In the genomic region with DNA sequence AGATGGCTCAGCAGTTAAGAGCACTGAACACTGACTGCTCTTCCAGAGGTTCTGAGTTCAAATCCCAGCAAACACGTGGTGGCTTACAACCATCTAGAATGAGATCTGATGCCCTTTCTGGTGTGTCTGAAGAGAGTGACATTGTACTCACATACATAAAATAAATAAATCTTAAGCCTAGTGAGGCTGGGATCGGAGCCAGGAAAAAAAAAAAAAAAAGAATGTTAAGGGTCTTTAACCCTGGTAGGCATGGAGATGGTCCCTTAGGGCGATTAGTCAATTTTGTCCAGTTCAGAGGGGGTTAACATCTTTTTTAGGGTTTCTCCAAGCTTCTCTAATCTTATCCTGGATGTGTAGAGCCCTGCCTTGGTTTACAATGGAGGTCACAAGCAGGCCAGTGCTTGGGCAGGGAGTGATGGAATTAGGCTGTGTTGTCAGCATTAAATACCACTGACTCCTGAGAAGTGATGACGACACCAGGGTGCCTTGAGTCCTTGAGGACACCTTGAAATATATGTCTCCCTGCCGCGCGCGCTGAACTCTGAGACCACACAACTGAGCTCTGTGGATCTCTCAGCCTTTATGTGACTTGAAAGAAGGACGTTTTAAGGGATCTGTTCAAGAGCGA, we compare ENCODE assay signal across 17 mouse cellular contexts.
DNase-seq lines count a peak whose midpoint lies in the region; ATAC-seq and TF ChIP-seq lines count a peak whose summit lies in the region.
"Had no signal": no experiment of that assay in that cellular context is flagged by ENCODE, and none has a peak within 500 bp of the region (broad histone marks: within the 10 kb centered on the region; RNA-seq: fewer than 3 reads in every experiment).

No protein-coding gene starts in this region.

- WGBS in heart, embryonic 11.5 days (ENCODE audit: insufficient replicate concordance) = 17% methylated on average over 10 of the region's 10 CpGs
- 31% methylated on average over 10 of the region's 10 CpGs for WGBS in kidney, embryonic 14.5 days
- WGBS in limb, embryonic 10.5 days = 29% methylated on average over 10 of the region's 10 CpGs

- peaks cover 26% of the 10 kb centered on the region for H3K4me1 ChIP-seq in heart, embryonic 11.5 days (ENCODE audit: control insufficient read depth, insufficient read depth, low read length)
- H3K4me1 ChIP-seq in kidney, embryonic 14.5 days (ENCODE audit: control insufficient read depth, insufficient read depth, low read length) = peaks cover 12% of the 10 kb centered on the region
- H3K4me1 ChIP-seq in E14TG2a.4 (replicated peaks; ENCODE audit: low read depth, low read length) = peaks cover 85% of the 10 kb centered on the region
- peaks cover 36% of the 10 kb centered on the region for H3K4me1 ChIP-seq in limb, embryonic 10.5 days

- no peak for TF ChIP-seq CTCF in E14TG2a.4 (conservative IDR thresholded peaks at IDR 0.05; ENCODE audit: low read length)

- ATAC-seq in heart, embryonic 11.5 days (replicated peaks; ENCODE audit: insufficient number of reproducible peaks, low FRiP score, low TSS enrichment) = 0 out of 2 replicates have a peak, but pooled peaks have one; percentile 32
- ATAC-seq in kidney, embryonic 14.5 days (ENCODE audit: low FRiP score, low TSS enrichment) = 0 out of 2 replicates have a peak, but pooled peaks have one; percentile 56
- ATAC-seq in activated CD4-positive, CD25-positive, alpha-beta regulatory T cell, adult 4 months = no peak
- ATAC-seq: forebrain, postnatal 0 days had no signal

- H3K4me2 ChIP-seq in heart, embryonic 11.5 days = peak overlapping the region; percentile 56
- no peak overlapping the region for H3K4me2 ChIP-seq in kidney, embryonic 14.5 days (replicated peaks; ENCODE audit: low read depth, low read length)

- H3K27me3 ChIP-seq in heart, embryonic 11.5 days (ENCODE audit: control insufficient read depth, insufficient read depth, low read length) = no peaks in the 10 kb centered on the region
- no peaks in the 10 kb centered on the region for H3K27me3 ChIP-seq in kidney, embryonic 14.5 days (ENCODE audit: control insufficient read depth, insufficient read depth, low read length)
- H3K27me3 ChIP-seq in E14TG2a.4 (ENCODE audit: insufficient read depth, low read length) = no peaks in the 10 kb centered on the region
- H3K27me3 ChIP-seq in limb, embryonic 10.5 days (ENCODE audit: low read depth, poor library complexity, severe bottlenecking) = no peaks in the 10 kb centered on the region

- H3K27ac ChIP-seq in heart, embryonic 11.5 days (ENCODE audit: low read depth, low read length) = peak overlapping the region; percentile 68
- no peak overlapping the region for H3K27ac ChIP-seq in kidney, embryonic 14.5 days (ENCODE audit: low read depth, low read length)
- peak overlapping the region; percentile 10; the same call in 1 of the 2 replicates for H3K27ac ChIP-seq in limb, embryonic 10.5 days

- no peak for DNase-seq in heart, adult 18-20 months
- no peak for DNase-seq in kidney, postnatal 14 days
- no peak for DNase-seq in limb, embryonic 10.5 days (ENCODE audit: low spot score)
- DNase-seq in adrenal gland, adult 2 months = no peak
- DNase-seq: cerebellum, postnatal 14 days; forebrain, postnatal 0 days; kidney, postnatal 36 days; lung, adult 18-20 months; right cerebral cortex, adult 18-20 months had no signal

- H3K4me3 ChIP-seq in heart, embryonic 11.5 days (ENCODE audit: low read depth, low read length) = no peak overlapping the region
- H3K4me3 ChIP-seq in kidney, embryonic 14.5 days (ENCODE audit: low read length) = no peak overlapping the region
- H3K4me3 ChIP-seq in E14TG2a.4 (replicated peaks; ENCODE audit: low read length) = peak overlapping the region; percentile 73
- no peak overlapping the region for H3K4me3 ChIP-seq in limb, embryonic 10.5 days
- H3K4me3 ChIP-seq: embryonic facial prominence, embryonic 10.5 days; erythroblast, embryonic 14.5 days; myocyte had no signal

- H3K9me3 ChIP-seq in heart, embryonic 11.5 days (replicated peaks; ENCODE audit: control insufficient read depth, low read length) = no peaks in the 10 kb centered on the region
- H3K9me3 ChIP-seq in kidney, embryonic 14.5 days (ENCODE audit: control insufficient read depth, low read length) = no peaks in the 10 kb centered on the region
- no peaks in the 10 kb centered on the region for H3K9me3 ChIP-seq in E14TG2a.4 (ENCODE audit: low read length)
- no peaks in the 10 kb centered on the region for H3K9me3 ChIP-seq in limb, embryonic 10.5 days (replicated peaks)
- H3K9me3 ChIP-seq: embryonic facial prominence, embryonic 10.5 days; G1E had no signal

- H3K36me3 ChIP-seq in heart, embryonic 11.5 days (ENCODE audit: control insufficient read depth, insufficient read depth, low read length) = no peaks in the 10 kb centered on the region
- no peaks in the 10 kb centered on the region for H3K36me3 ChIP-seq in kidney, embryonic 14.5 days (ENCODE audit: control insufficient read depth, insufficient read depth, low read length)
- no peaks in the 10 kb centered on the region for H3K36me3 ChIP-seq in E14TG2a.4 (ENCODE audit: insufficient read depth, low read length)
- H3K36me3 ChIP-seq in limb, embryonic 10.5 days = no peaks in the 10 kb centered on the region
- H3K36me3 ChIP-seq: embryonic facial prominence, embryonic 10.5 days; G1E had no signal

- H3K9ac ChIP-seq in heart, embryonic 11.5 days (ENCODE audit: low read depth, low read length) = peak overlapping the region; percentile 60; the same call in 1 of the 2 replicates
- no peak overlapping the region for H3K9ac ChIP-seq in kidney, embryonic 14.5 days (ENCODE audit: low read depth, low read length)
- H3K9ac ChIP-seq: forebrain, postnatal 0 days had no signal
